Mouse (Mus musculus) heart, postnatal 25 days (tissue): Measurements from ENCODE around the gene Gm10972. TPM values are rescaled to one million over a fixed set of nuclear protein-coding genes. Genes with fewer than 3 reads are reported as not detected.
A peak's percentile ranks its signal among the peaks of the same experiment; 100 is the strongest.
"Not testable (repeated sequence)": the region's sequence is repeated elsewhere in the genome, so short reads cannot be mapped to it uniquely, and the experiment has no call there.

Experiments used
- DNase-seq: peaks from one replicate; pipeline ENCODE4 v3.0.0; 2022; ENCODE audit warnings: low spot score
- intact Hi-C: fragments of 180-260 bp; cut with DNase I; formaldehyde crosslinking; loops from one replicate; pipeline ENCODE4 v1.15.1; 2025
- total RNA-seq, 2 experiments: library from RNA; stranded (reverse); gene quantifications; 2 replicates each; pipeline ENCODE4 v1.2.3; 2021

Gm10972 gene
- not detected for total RNA-seq

GRCm38 (mm10) chr3:94642495-94643162 lies at the start of gene Gm10972:
Gm10972 (plus strand) TSS chr3:94643112.
- DNase-seq, intact Hi-C loops: not testable (repeated sequence)

GRCm38 (mm10) chr3:94595871-94596287 lies 47.0 kb upstream of the Gm10972 start:
- intact Hi-C loops, result no loop called here
- no peak for DNase-seq

- intact Hi-C loops, result no loop called here
- no peak for DNase-seq
Measured at GRCm38 (mm10) chr3:94597224-94597779, 45.6 kb upstream of the Gm10972 start.

GRCm38 (mm10) chr3:94601959-94602358 lies 41.0 kb upstream of the Gm10972 start:
- intact Hi-C loops, result loop anchor here (1.0 to 2.0 kb wide), 2 partner anchors 145 to 235 kb away; no protein-coding TSS in a partner anchor
- DNase-seq, result no peak

- intact Hi-C loops, result loop anchor here (10.0 kb wide), 1 partner anchor 115 kb away; no protein-coding TSS in a partner anchor
- no peak for DNase-seq
Measured at GRCm38 (mm10) chr3:94609621-94610020, 33.3 kb upstream of the Gm10972 start.

- intact Hi-C loops, result loop anchor here (10.0 kb wide), 1 partner anchor 114 kb away; no protein-coding TSS in a partner anchor
- no peak for DNase-seq
Measured at GRCm38 (mm10) chr3:94610581-94610980, 32.3 kb upstream of the Gm10972 start.

GRCm38 (mm10) chr3:94611343-94611742 lies 31.6 kb upstream of the Gm10972 start:
- no peak for DNase-seq
- intact Hi-C loops, result loop anchor here (10.0 kb wide), 1 partner anchor 113 kb away; no protein-coding TSS in a partner anchor

GRCm38 (mm10) chr3:94611834-94612233 lies 31.1 kb upstream of the Gm10972 start:
- intact Hi-C loops, result loop anchor here (10.0 kb wide), 1 partner anchor 113 kb away; no protein-coding TSS in a partner anchor
- no peak for DNase-seq

GRCm38 (mm10) chr3:94612274-94612673 lies 30.6 kb upstream of the Gm10972 start:
- no peak for DNase-seq
- intact Hi-C loops, result loop anchor here (10.0 kb wide), 1 partner anchor 113 kb away; no protein-coding TSS in a partner anchor

GRCm38 (mm10) chr3:94613258-94613878 lies 29.5 kb upstream of the Gm10972 start:
- intact Hi-C loops, result loop anchor here (10.0 kb wide), 1 partner anchor 111 kb away; no protein-coding TSS in a partner anchor
- peak; percentile 29 for DNase-seq

- intact Hi-C loops, result loop anchor here (5.0 to 10.0 kb wide), 2 partner anchors 108 to 231 kb away; no protein-coding TSS in a partner anchor
- DNase-seq, result no peak
Measured at GRCm38 (mm10) chr3:94616717-94617116, 26.2 kb upstream of the Gm10972 start.

- peak; percentile 28 for DNase-seq
- intact Hi-C loops, result no loop called here
Measured at GRCm38 (mm10) chr3:94621740-94622507, 21.0 kb upstream of the Gm10972 start.

- intact Hi-C loops, result no loop called here
- no peak for DNase-seq
Measured at GRCm38 (mm10) chr3:94622550-94622949, 20.4 kb upstream of the Gm10972 start.

- intact Hi-C loops, result no loop called here
- DNase-seq, result no peak
Measured at GRCm38 (mm10) chr3:94624281-94624680, 18.6 kb upstream of the Gm10972 start.

GRCm38 (mm10) chr3:94628712-94629111 lies 14.2 kb upstream of the Gm10972 start:
- DNase-seq, result no peak
- intact Hi-C loops, result no loop called here

- intact Hi-C loops, result no loop called here
- no peak for DNase-seq
Measured at GRCm38 (mm10) chr3:94629876-94630275, 13.0 kb upstream of the Gm10972 start.

GRCm38 (mm10) chr3:94648755-94649590 lies 6.1 kb downstream of the Gm10972 start:
- intact Hi-C loops, result no loop called here
- no peak for DNase-seq

- no peak for DNase-seq
- intact Hi-C loops, result no loop called here
Measured at GRCm38 (mm10) chr3:94650409-94650808, 7.5 kb downstream of the Gm10972 start.

GRCm38 (mm10) chr3:94653967-94654366 lies 11.1 kb downstream of the Gm10972 start:
- DNase-seq, intact Hi-C loops: not testable (repeated sequence)
